Mouse (Mus musculus): Measurements from ENCODE around the gene Pex5. TPM values are rescaled to one million over a fixed set of nuclear protein-coding genes. Genes with fewer than 3 reads are reported as not detected.

The Pex5 gene
- polyA plus RNA-seq, 1 experiment from 2014 or later, result 32.5 TPM

DNA sequence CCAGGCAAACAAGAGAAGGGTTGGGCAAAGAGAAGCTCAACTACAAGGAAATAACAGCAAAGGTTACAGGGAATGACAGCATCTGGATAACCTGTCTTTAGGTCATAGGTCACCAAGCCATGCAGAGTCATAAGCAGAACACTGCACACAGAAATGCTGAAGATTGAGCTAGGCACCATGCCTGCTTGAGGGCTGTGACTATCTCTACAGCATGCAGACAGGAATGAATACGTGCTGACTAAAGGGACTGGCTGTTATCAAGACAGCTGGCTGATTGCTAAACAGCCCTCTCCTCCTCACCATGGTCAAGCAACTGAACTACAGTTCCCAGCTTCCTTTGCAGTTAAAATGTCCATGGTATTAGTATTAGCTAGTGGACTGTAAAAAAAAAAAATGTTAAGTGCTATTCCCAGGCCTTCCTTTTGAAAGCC lies 9.2 kb upstream of the Pex5 start:
- no peak for TF ChIP-seq CTCF (IDR thresholded peaks at IDR 0.05; ENCODE audit: low read depth)
- TF ChIP-seq EP300 (IDR thresholded peaks at IDR 0.05; ENCODE audit: low read depth), result no peak
- WGBS (ENCODE audit: insufficient replicate concordance), result 19% methylated on average over 1 of the region's 1 CpGs
- Histone ChIP-seq H3K4me3 (ENCODE audit: low read depth, low read length) (no peak overlapping the region), H3K9me3 (ENCODE audit: low read length) (no peaks in the 10 kb centered on the region), H3K36me3 (replicated peaks; ENCODE audit: insufficient read depth, low read length) (no peaks in the 10 kb centered on the region), H3K27me3 (ENCODE audit: insufficient read depth, low read length) (no peaks in the 10 kb centered on the region), H3K9ac (replicated peaks) (no peak overlapping the region), H3K27ac (ENCODE audit: low read depth) (peak overlapping the region; percentile 59), H3K4me1 (ENCODE audit: insufficient read depth) (peaks cover 19% of the 10 kb centered on the region), H3K4me2 (ENCODE audit: low read depth, low read length) (no peak overlapping the region)
- ATAC-seq (peak; percentile 82), DNase-seq (no peak)

DNA sequence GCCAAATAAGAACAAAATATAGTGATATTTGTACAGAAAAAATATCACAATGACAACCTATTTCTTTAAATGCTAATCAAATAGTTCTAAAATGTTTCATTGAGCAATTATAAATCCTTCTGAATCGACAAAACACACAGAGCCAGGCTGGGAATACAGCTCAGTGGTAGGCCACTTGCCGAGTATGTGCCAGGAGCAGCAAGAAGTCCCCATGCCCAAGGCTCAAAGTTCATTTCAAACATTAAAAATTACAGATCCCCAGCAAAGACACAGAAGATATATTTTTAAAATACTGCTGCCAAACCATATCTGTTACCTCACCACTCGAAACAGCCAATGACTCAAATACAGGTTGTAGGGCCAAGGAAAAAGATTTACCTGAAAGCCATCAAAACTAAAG lies 3.8 kb upstream of the Pex5 start:
- no peak for ATAC-seq
- H3K36me3 ChIP-seq (replicated peaks; ENCODE audit: insufficient read depth, low read length), result no peaks in the 10 kb centered on the region
- no peak overlapping the region for H3K4me3 ChIP-seq (ENCODE audit: low read depth, low read length)
- H3K9ac ChIP-seq (replicated peaks), result no peak overlapping the region
- no peak for DNase-seq
- H3K4me1 ChIP-seq (ENCODE audit: insufficient read depth), result peaks cover 5% of the 10 kb centered on the region
- WGBS (ENCODE audit: insufficient replicate concordance), result 87% methylated on average over 3 of the region's 3 CpGs
- H3K27me3 ChIP-seq (ENCODE audit: insufficient read depth, low read length), result no peaks in the 10 kb centered on the region
- no peak for TF ChIP-seq EP300 (IDR thresholded peaks at IDR 0.05; ENCODE audit: low read depth)
- no peak for TF ChIP-seq CTCF (IDR thresholded peaks at IDR 0.05; ENCODE audit: low read depth)
- H3K9me3 ChIP-seq (ENCODE audit: low read length), result no peaks in the 10 kb centered on the region
- H3K27ac ChIP-seq (ENCODE audit: low read depth), result no peak overlapping the region
- H3K4me2 ChIP-seq (ENCODE audit: low read depth, low read length), result no peak overlapping the region

GRCm38 (mm10) chr6:124415347-124416088 lies 651 bp upstream of the Pex5 start:
- TF ChIP-seq EP300 (IDR thresholded peaks at IDR 0.05; ENCODE audit: low read depth) (no peak), CTCF (IDR thresholded peaks at IDR 0.05; ENCODE audit: low read depth) (peak; percentile 91)
- 2% methylated on average over 21 of the region's 21 CpGs for WGBS (ENCODE audit: insufficient replicate concordance)
- peak overlapping the region; percentile 91 for H3K9ac ChIP-seq (replicated peaks)
- H3K27ac ChIP-seq (ENCODE audit: low read depth), result peak overlapping the region; percentile 86
- no peaks in the 10 kb centered on the region for H3K27me3 ChIP-seq (ENCODE audit: insufficient read depth, low read length)
- peaks cover 13% of the 10 kb centered on the region for H3K36me3 ChIP-seq (replicated peaks; ENCODE audit: insufficient read depth, low read length)
- ATAC-seq, result peak; percentile 51
- peak; percentile 87 for DNase-seq
- H3K9me3 ChIP-seq (ENCODE audit: low read length), result no peaks in the 10 kb centered on the region
- peak overlapping the region; percentile 77 for H3K4me2 ChIP-seq (ENCODE audit: low read depth, low read length)
- peak overlapping the region; percentile 90 for H3K4me3 ChIP-seq (ENCODE audit: low read depth, low read length)
- H3K4me1 ChIP-seq (ENCODE audit: insufficient read depth), result peaks cover 9% of the 10 kb centered on the region

DNA sequence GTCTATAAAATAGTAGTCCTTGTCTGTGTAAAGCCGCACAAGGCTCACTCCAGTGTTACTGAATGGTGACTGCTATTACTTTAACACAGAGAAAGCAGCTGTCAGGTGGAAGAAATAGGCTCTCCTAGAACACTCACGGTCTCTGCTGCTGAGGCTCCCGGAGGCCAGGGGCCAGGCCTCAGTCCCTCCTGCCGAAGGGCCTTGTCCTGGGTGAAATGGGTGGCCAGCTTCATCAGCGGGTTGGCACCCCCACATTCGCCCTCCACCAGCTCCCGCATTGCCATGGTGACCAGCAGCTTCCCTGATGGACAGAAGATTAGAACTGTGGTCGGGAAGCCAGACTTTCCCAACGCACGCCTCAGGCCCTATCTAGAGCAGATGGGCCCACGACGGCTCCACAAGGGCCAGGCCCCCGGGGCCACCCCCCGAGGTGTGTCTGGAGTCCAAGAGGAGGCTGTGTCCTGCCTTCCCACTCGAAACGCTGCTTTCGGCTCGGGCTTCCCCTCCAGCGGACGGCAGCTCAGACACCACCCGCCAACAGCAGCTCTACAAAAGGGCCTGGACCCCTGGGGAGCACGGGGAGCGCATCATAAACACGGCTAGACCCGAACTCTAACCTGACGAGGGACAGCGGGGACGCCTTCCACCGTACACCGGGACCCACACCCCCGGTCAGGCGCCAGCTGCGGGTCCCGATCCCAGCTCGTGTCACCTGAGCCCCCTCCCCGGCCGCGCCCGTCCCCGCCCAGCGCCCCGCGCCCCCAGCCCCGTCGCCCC lies 529 bp downstream of the Pex5 start:
- H3K27me3 ChIP-seq (ENCODE audit: insufficient read depth, low read length), result no peaks in the 10 kb centered on the region
- peaks cover 9% of the 10 kb centered on the region for H3K4me1 ChIP-seq (ENCODE audit: insufficient read depth)
- peak overlapping the region; percentile 90 for H3K4me3 ChIP-seq (ENCODE audit: low read depth, low read length)
- peak overlapping the region; percentile 77 for H3K4me2 ChIP-seq (ENCODE audit: low read depth, low read length)
- ATAC-seq, result peak; percentile 52
- DNase-seq, result no peak
- TF ChIP-seq EP300 (IDR thresholded peaks at IDR 0.05; ENCODE audit: low read depth) (no peak), CTCF (IDR thresholded peaks at IDR 0.05; ENCODE audit: low read depth) (no peak)
- H3K27ac ChIP-seq (ENCODE audit: low read depth), result peak overlapping the region; percentile 86
- peaks cover 18% of the 10 kb centered on the region for H3K36me3 ChIP-seq (replicated peaks; ENCODE audit: insufficient read depth, low read length)
- peak overlapping the region; percentile 91 for H3K9ac ChIP-seq (replicated peaks)
- WGBS (ENCODE audit: insufficient replicate concordance), result 2% methylated on average over 44 of the region's 45 CpGs
- no peaks in the 10 kb centered on the region for H3K9me3 ChIP-seq (ENCODE audit: low read length)

DNA sequence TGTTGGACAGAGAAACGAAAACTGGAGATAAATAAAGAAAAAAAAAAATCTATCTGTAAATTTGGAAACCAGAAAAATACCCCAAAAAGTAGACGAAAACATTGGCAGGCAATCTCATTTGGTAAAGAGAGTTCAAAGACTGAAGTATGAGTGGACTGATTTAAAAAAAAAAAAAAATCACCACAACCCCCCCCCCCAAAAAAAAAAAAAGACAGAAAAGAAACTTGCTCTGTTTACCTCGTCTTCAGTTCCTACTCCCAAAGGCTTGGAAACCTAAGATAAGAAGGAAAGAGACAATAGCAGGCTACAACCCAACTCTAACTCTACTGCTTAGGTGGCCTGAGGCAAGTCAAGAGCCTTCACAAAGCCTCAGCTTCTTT lies 1.1 kb downstream of the Pex5 start:
- peak overlapping the region; percentile 90 for H3K4me3 ChIP-seq (ENCODE audit: low read depth, low read length)
- TF ChIP-seq EP300 (IDR thresholded peaks at IDR 0.05; ENCODE audit: low read depth) (no peak), CTCF (IDR thresholded peaks at IDR 0.05; ENCODE audit: low read depth) (no peak)
- no peak for DNase-seq
- H3K9me3 ChIP-seq (ENCODE audit: low read length), result no peaks in the 10 kb centered on the region
- ATAC-seq, result no peak
- 44% methylated on average over 3 of the region's 3 CpGs for WGBS (ENCODE audit: insufficient replicate concordance)
- H3K27me3 ChIP-seq (ENCODE audit: insufficient read depth, low read length), result no peaks in the 10 kb centered on the region
- peak overlapping the region; percentile 86 for H3K27ac ChIP-seq (ENCODE audit: low read depth)
- H3K4me1 ChIP-seq (ENCODE audit: insufficient read depth), result peaks cover 9% of the 10 kb centered on the region
- peak overlapping the region; percentile 91 for H3K9ac ChIP-seq (replicated peaks)
- H3K36me3 ChIP-seq (replicated peaks; ENCODE audit: insufficient read depth, low read length), result peaks cover 18% of the 10 kb centered on the region
- peak overlapping the region; percentile 77 for H3K4me2 ChIP-seq (ENCODE audit: low read depth, low read length)

DNA sequence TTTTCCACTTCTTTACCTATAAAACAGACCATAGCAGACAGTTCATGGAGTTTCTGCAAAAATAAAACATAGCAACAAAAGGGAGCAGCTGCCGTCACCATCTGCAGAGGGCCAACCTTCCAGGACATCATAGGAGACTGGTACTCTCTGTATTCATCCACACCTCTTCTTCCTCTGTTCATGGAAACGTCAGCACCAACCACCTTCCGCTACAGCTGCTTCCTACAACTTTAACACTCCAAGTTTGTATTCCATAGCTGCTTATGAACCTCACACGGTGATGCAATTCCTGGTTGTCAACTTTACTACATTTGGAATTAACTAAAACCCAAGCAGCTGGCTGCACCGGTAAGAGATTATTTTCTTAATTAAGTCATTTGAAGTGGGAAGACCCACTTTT lies 6.5 kb downstream of the Pex5 start:
- TF ChIP-seq CTCF (IDR thresholded peaks at IDR 0.05; ENCODE audit: low read depth) (no peak), EP300 (IDR thresholded peaks at IDR 0.05; ENCODE audit: low read depth) (no peak)
- Histone ChIP-seq H3K9me3 (ENCODE audit: low read length) (no peaks in the 10 kb centered on the region), H3K4me3 (ENCODE audit: low read depth, low read length) (no peak overlapping the region), H3K9ac (replicated peaks) (no peak overlapping the region), H3K27me3 (ENCODE audit: insufficient read depth, low read length) (no peaks in the 10 kb centered on the region), H3K27ac (ENCODE audit: low read depth) (no peak overlapping the region), H3K4me2 (ENCODE audit: low read depth, low read length) (no peak overlapping the region), H3K36me3 (replicated peaks; ENCODE audit: insufficient read depth, low read length) (peaks cover 45% of the 10 kb centered on the region), H3K4me1 (ENCODE audit: insufficient read depth) (peaks cover 2% of the 10 kb centered on the region)
- DNase-seq, result no peak
- ATAC-seq, result no peak
- WGBS (ENCODE audit: insufficient replicate concordance), result 80% methylated on average over 5 of the region's 5 CpGs

All from liver, postnatal 0 days (tissue).